Mouse (Mus musculus): ENCODE results near the gene Prr19. TPM values are rescaled to one million over a fixed set of nuclear protein-coding genes. Genes with fewer than 3 reads are reported as not detected.

The Prr19 gene
- total and polyA plus RNA-seq, 2 experiments from 2014 or later, result 2.5 to 7.0 TPM

GRCm38 (mm10) chr7:25269545-25270271 is 31.5 kb upstream of the Prr19 start:
- Histone ChIP-seq H3K9me3 (ENCODE audit: low read length) (no peaks in the 10 kb centered on the region), H3K4me3 (ENCODE audit: low read depth, low read length) (peak overlapping the region; percentile 72; the same call in 1 of the 2 replicates)
- 78% methylated on average over 8 of the region's 8 CpGs for WGBS

GRCm38 (mm10) chr7:25270652-25271633 is 30.3 kb upstream of the Prr19 start:
- H3K4me2 ChIP-seq (ENCODE audit: low read depth, low read length, poor library complexity, severe bottlenecking), result no peak overlapping the region
- H3K9ac ChIP-seq (replicated peaks; ENCODE audit: low read length, poor library complexity, severe bottlenecking), result no peak overlapping the region
- peaks cover 45% of the 10 kb centered on the region for H3K36me3 ChIP-seq (ENCODE audit: insufficient read depth, low read length)
- DNase-seq (ENCODE audit: low spot score), result no peak
- no peak for TF ChIP-seq CTCF (IDR thresholded peaks at IDR 0.05)
- no peaks in the 10 kb centered on the region for H3K27me3 ChIP-seq (ENCODE audit: insufficient read depth, low read length)
- 90% methylated on average over 35 of the region's 35 CpGs for WGBS
- no peak overlapping the region for H3K27ac ChIP-seq (ENCODE audit: low read depth, low read length)
- H3K4me3 ChIP-seq (ENCODE audit: low read depth, low read length), result no peak overlapping the region
- peaks cover 6% of the 10 kb centered on the region; the same call in 1 of the 2 replicates for H3K4me1 ChIP-seq (ENCODE audit: insufficient read depth, low read length)
- ATAC-seq (ENCODE audit: low FRiP score), result no peak
- H3K9me3 ChIP-seq (ENCODE audit: low read length), result no peaks in the 10 kb centered on the region

More at GRCm38 (mm10) chr7:25269545-25270271, 31.5 kb upstream of the Prr19 start:
- Histone ChIP-seq H3K4me2 (ENCODE audit: low read depth, low read length, poor library complexity, severe bottlenecking) (peak overlapping the region; percentile 91), H3K4me1 (ENCODE audit: insufficient read depth, low read length) (peaks cover 6% of the 10 kb centered on the region; the same call in 1 of the 2 replicates), H3K36me3 (ENCODE audit: insufficient read depth, low read length) (peaks cover 36% of the 10 kb centered on the region), H3K9ac (replicated peaks; ENCODE audit: low read length, poor library complexity, severe bottlenecking) (no peak overlapping the region), H3K27me3 (ENCODE audit: insufficient read depth, low read length) (no peaks in the 10 kb centered on the region), H3K27ac (ENCODE audit: low read depth, low read length) (no peak overlapping the region)
- TF ChIP-seq CTCF (IDR thresholded peaks at IDR 0.05), result no peak
- ATAC-seq (ENCODE audit: low FRiP score) (no peak), DNase-seq (ENCODE audit: low spot score) (no peak)

DNA sequence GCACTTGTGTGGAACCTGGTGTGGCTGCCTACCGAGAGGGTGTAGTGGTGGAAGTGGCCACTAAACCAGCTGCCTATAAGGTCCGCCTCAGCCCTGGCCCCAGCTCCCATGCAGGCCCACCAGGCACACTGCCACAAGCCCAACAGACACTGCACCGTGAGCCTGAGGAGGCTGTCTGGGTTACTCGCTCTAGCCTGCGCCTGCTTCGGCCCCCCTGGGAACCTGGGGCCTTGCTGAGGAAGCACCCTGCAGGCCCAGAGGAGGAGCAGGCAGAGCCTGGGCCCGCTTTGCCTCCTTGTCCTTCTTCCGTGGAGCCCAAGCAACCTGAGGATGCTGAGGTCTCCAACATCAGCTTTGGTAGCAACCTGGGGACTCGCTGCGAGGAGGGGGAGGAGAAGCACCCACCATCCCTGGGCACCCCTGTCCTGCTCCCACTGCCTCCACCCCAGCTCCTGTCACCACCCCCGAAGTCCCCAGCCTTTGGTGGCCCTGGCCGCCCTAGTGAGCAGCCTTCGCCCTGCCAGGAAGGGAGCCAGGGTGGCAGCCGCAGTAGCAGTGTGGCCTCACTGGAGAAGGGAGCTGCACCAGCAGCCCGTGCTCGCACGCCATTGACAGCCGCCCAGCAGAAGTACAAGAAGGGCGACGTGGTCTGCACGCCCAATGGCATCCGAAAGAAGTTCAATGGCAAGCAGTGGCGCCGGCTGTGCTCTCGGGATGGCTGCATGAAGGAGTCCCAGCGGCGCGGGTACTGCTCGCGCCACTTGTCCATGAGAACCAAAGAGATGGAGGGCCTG is 29.4 kb upstream of the Prr19 start:
- H3K4me2 ChIP-seq (ENCODE audit: low read depth, low read length, poor library complexity, severe bottlenecking), result no peak overlapping the region
- H3K9ac ChIP-seq (replicated peaks; ENCODE audit: low read length, poor library complexity, severe bottlenecking), result no peak overlapping the region
- no peaks in the 10 kb centered on the region for H3K9me3 ChIP-seq (ENCODE audit: low read length)
- ATAC-seq (ENCODE audit: low FRiP score) (no peak), DNase-seq (ENCODE audit: low spot score) (no peak)
- TF ChIP-seq CTCF (IDR thresholded peaks at IDR 0.05), result no peak
- WGBS, result 88% methylated on average over 30 of the region's 30 CpGs
- H3K36me3 ChIP-seq (ENCODE audit: insufficient read depth, low read length), result peaks cover 45% of the 10 kb centered on the region
- H3K4me3 ChIP-seq (ENCODE audit: low read depth, low read length), result no peak overlapping the region
- H3K27ac ChIP-seq (ENCODE audit: low read depth, low read length), result no peak overlapping the region
- no peaks in the 10 kb centered on the region for H3K27me3 ChIP-seq (ENCODE audit: insufficient read depth, low read length)
- peaks cover 6% of the 10 kb centered on the region; the same call in 1 of the 2 replicates for H3K4me1 ChIP-seq (ENCODE audit: insufficient read depth, low read length)

GRCm38 (mm10) chr7:25272445-25273258 is 28.6 kb upstream of the Prr19 start:
- Histone ChIP-seq H3K4me3 (ENCODE audit: low read depth, low read length) (no peak overlapping the region), H3K9me3 (ENCODE audit: low read length) (no peaks in the 10 kb centered on the region), H3K9ac (replicated peaks; ENCODE audit: low read length, poor library complexity, severe bottlenecking) (no peak overlapping the region), H3K27ac (ENCODE audit: low read depth, low read length) (no peak overlapping the region), H3K4me1 (ENCODE audit: insufficient read depth, low read length) (peaks cover 9% of the 10 kb centered on the region; the same call in 1 of the 2 replicates), H3K27me3 (ENCODE audit: insufficient read depth, low read length) (no peaks in the 10 kb centered on the region), H3K4me2 (ENCODE audit: low read depth, low read length, poor library complexity, severe bottlenecking) (no peak overlapping the region), H3K36me3 (ENCODE audit: insufficient read depth, low read length) (peaks cover 45% of the 10 kb centered on the region)
- 91% methylated on average over 38 of the region's 38 CpGs for WGBS
- TF ChIP-seq CTCF (IDR thresholded peaks at IDR 0.05), result no peak
- DNase-seq (ENCODE audit: low spot score) (no peak), ATAC-seq (ENCODE audit: low FRiP score) (no peak)
